Mouse (Mus musculus) layer of hippocampus, postnatal 14 days (tissue): ENCODE results near the gene Iqcc. TPM values are rescaled to one million over a fixed set of nuclear protein-coding genes. Genes with fewer than 3 reads are reported as not detected.

Experiments used
- DNase-seq, 2 experiments: peaks; one replicate each; pipeline ENCODE4 v3.0.0; 2021 to 2022; ENCODE audit warnings: low spot score in 2 of 2, mixed read lengths in 1 of 2
- long read RNA-seq, 2 experiments: library from polyadenylated mRNA; stranded (forward); transcript quantifications; one replicate each; pipeline ENCODE4 v2.0.0; 2021
- total RNA-seq, 2 experiments: library from RNA; stranded (reverse); gene quantifications; 2 replicates each; pipeline ENCODE4 v1.2.3; 2021

The Iqcc gene
- 10 to 100 TPM; 31.3 to 35.7 TPM for total RNA-seq
- long read RNA-seq, experiment 1, partial matches to known transcripts = 1 of 6 reads
- long read RNA-seq, experiment 1, other reads (novel, unspliced or antisense) = 4 of 6 reads
- long read RNA-seq, experiment 2, partial matches to known transcripts = 1 of 21 reads
- long read RNA-seq, experiment 2, other reads (novel, unspliced or antisense) = 14 of 21 reads

DNA sequence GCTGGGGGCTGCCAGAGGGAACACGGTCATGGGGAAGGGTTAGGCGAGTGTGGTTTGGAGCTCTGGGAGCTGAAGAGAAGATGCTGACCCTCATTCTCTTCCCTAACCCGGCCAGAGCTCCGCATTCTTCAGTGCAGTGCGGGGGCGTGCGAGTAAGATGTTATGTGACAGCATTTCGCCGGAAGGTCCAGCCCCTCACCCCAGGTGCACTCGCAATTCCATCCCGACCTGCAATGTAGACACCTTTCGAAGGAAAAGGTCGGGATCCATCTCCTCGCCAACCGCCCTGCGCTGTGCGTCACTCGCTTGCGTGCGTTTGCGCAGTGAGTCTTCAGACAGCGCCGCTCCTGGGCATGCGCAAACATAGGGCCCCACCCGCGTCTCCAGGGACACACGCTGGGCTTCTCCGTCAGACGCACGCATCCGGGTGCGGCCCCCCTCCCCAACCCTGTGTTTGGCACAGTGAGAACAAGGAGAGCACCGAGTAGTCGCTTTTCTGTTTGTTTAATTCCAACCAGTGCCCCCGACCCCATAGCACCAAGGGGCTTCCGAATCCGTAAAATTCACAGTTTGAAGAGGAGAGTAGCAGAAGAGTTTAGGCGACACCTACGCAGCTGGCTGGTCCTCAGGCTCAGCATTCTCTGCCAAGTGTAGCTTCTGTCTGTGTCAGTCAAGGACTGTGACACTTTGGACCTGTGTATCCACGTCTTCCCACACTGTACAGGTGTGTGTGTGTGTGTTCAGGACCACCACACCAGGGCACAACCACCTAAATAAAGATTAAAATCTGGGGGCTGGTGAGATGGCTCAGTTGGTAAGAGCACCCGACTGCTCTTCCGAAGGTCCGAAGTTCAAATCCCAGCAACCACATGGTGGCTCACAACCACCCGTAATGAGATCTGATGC, at the start of gene Iqcc:
TSS of gene Iqcc (minus strand) at position 314 of the 906 bp plus-strand sequence.
- peak; percentile 94 to 97 for DNase-seq

DNA sequence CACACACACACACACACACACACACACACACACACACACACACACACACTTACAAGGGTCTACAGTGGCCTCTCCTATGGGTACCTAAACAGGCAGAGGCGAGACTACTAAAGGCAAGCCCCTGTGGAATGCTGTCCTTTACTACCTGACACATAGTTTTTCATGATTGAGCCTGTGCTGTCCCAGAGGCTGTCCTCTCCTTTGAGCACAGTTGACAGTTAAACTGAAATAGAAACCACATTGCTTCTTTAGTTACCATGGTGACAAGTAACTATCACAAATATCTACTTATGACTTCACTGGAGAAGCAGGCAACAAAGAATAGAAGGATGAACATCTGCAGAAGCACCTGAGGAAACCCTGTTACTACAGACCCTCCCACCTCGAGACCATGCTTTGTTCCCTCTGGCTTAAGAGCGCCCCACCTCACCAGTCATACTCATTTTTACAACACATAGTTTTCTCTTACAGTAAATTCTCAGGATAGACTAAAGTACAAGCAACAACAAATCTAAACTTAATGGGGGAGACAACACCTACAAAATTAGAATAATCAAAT, 43.4 kb upstream of the Iqcc start:
- DNase-seq = no peak

DNA sequence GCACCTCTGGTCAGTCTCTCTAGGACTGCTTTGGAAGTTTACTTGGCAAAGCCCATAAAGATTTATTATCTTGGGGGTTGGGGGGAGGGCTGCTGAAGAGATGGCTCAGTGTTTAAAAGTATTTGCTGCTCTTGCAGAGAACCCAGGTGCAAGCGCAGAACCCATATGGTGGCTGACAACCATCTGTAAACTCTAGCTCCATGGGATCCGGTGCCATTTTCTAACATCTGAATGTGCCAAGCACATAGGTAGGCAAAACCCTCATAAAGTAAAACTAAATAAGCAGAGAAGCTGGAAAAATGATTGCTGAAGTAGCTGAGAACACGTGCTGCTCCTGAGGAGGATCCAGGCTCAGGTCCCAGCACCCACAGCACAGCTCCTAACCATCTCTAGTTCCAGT, 42.7 kb upstream of the Iqcc start:
- DNase-seq = no peak

DNA sequence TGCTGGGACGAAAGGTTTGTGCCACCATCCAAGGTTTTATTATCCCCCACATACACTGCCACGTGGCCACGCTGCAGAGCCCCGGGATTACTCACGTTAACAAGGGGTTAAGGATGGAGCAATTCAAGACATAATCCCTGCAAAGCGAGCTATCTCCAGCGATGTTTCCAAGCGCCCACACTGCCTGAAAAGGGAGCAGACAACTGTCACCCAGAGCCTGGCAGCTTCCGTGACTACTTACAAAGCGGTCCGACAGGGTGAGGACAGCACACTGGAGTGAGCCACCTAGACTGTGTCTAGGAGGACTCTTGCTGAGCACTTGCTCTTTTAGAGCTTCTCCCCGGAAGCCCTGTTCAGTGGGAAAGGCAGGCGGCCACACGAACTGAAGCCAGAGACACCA, 35.9 kb upstream of the Iqcc start:
- DNase-seq = no peak

DNA sequence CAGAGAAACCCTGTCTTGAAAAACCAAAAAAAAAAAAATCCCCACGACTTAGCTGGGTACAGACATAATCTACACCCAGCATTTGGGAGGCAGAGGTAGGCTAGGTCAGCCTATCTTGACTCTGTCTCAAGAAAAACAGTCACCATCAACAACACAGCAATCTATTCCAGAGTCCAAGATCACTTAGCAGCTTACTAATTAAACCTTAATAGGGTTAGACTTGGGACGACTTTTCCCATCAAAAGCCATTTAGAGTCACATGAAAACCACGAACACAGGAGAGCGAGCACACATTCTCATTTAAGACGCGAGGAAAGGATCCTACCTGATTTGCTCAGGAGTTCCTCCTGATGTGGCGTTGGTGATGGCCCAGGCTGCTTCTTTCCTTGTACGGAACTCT, 31.5 kb upstream of the Iqcc start:
- no peak for DNase-seq

DNA sequence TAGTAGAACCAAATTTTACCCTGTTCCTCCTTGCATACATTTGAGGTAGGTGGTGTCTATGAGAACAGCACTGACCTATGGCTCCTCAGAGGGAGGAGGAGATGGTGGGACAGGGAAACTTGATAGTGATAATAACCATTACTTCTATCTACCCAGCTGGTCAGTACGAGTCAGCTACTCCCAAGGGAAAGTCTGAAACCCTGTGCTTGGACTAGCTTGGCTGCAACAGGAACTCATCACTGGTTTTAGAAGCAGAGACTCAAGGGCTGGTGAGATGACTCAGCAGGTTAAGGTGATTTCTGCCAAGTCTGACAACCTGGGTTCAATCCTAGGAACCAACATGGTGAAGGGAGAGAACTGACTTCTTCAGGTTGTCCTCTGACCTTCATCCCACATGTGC, 29.8 kb upstream of the Iqcc start:
- DNase-seq = no peak

DNA sequence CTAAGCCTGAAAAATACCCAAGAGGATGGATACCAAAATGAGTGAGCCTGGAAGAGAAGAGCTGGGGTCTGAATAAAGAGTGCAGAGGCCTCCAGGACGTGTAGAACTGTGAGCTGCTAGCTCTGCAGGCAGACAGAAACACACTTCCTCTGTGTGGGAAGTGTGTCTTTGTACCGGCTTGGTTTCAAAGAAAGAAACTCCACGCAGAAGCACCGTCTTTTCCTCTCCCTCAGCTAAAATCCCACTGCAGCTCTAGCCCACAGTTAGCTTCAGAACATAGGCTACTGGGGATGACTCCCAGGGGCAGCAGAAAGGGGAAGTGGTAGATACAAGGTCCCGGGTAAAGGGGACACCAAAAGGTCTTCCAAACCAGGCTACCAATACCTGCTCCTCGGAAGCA, 26.3 kb upstream of the Iqcc start:
- DNase-seq = no peak

DNA sequence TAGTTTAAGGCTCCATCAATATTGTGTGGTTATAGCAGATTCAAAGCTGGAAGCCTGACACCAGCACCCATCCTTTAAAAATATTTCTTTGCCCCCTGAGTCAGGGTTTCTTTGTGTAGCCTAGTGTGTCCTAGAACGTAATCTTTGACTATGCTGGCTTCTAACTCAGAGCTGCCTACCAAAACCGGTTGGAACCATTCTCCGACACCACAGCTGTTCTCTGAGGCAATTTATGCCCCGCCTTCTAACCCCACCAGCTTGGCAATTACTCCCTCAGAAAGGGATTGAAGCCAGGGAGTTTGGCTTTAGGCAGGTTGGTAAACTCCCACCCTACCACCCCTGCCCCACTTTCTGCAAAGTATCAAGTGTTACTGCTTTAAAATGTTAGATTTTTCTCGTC, 22.9 kb upstream of the Iqcc start:
- DNase-seq = no peak

DNA sequence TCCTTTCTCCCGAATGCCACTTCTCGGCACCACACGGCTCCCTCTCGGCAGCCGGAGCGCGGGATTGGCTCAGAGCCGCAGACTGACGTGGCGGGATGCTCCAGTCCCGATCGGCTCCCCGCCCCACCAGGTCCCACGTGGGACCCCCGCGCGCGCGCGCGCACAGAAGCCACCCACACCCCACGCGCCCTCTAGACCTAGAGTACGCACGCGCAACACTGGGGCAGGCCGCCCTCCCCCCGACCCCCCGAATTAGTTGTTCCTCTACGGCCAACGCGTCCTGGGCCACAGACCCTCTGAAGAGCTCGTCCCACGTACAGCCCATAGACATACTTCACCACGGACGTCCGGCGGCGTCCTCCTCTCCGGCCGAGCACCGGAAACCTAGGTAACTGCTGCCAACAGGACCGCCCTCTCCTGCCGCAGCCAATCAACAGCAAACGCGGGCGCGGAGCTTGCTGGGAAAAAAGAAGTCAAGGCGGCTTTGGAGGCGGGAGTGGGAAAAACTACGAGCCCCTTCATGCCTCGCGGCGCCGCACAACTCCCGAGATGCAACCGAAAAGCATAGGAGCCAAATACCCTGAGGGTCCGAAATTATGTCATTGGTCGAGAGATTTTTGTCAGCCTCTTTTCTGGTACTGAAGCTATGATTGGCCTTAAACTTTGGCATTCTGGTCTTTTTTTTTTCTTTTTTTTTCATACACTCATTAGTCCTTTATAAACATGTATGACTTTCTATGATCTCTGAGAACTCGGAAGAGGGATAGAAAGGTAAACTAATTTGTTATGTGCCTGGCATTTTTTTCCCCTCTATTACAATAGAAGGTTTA, 22.0 kb upstream of the Iqcc start, which contains the start of gene Txlna:
TSS of gene Txlna (minus strand) at position 428 of the 830 bp plus-strand sequence.
- DNase-seq = peak; percentile 96 to 98

DNA sequence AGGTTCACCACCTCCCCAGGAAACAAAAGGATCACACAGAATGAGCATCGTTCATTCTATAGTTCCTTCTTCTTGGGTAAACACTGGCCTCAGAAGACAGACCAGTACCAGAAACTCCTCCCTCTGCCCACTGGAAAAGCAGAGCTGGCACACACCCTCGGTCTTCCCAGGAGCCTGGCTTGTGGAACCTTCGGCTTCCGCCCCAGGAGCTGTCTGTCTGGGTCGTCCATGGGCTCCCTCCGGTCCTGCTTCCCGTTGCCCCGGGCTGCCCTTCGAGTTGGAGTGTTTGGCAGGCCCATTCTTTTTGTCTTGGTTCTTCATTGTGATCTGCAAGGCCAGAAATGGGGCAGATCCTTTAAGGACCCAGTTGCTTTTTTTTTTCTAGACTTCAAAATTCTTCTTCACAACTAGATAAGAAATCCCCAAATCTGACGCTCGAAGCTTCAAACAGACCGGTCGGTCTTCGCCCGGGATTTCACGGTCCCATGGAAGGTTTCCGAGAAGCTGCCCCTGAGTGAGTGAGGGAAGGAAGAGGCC, 21.3 kb upstream of the Iqcc start:
- peak in 1 of 2 experiments; percentile 47 for DNase-seq

DNA sequence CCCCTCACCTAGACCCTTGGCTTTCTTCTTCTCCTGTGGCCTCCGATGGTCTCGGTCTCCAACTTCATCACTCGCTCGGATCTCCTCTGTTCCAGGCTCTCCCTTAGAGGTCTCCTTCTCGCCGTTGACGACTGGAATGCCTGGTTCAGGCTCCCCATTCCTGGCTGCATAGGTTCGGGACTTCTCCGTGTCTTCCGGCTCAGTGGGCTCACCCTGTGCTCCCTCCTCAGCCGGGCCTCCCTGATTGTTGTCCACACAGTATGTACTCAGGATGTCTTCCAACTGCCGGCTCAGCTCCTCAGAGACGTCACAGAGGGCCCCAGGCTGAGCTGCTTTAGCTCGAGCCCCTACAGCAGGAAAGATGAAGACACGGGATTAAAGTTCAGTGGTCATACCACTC, 20.3 kb upstream of the Iqcc start:
- DNase-seq = no peak

DNA sequence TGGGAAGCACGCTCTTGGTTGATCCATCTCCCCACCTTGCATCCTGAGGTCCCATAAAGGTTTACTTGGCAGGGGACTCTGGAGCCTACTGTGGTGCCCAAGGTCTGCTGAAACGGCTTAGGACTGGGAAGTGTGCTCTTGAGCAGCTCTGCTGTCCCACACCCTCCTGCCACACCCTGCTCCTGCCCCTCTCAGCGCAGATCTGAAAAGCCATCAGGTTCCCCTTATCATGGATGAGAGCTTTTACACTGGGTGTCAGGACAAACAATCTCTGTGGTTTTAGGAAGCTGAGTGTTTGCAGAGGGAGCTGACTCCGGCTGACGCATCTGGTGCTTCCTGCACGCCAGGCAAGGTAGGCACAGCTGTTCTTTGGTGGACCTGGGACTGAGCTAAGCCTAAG, 15.0 kb upstream of the Iqcc start:
- DNase-seq = no peak

DNA sequence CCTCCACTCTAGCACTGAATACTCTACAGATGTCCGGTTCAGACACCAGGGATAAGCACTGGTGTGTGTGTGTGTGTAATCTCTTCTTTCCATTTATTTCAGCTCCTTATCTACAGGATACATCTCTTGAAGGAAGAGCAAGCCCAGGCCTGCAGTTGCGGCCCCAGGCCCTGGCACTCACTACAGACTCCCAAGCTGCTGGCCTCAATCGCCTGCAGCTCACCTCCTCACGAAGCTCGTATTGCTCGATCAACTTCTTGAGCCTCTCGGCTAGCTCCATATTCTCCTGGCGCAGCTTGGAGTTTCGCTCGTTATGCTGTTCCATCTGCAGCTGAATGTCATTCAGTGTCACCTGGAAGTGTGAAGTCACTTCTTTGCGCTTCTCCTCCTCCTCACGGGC, 13.0 kb upstream of the Iqcc start:
- DNase-seq = no peak

DNA sequence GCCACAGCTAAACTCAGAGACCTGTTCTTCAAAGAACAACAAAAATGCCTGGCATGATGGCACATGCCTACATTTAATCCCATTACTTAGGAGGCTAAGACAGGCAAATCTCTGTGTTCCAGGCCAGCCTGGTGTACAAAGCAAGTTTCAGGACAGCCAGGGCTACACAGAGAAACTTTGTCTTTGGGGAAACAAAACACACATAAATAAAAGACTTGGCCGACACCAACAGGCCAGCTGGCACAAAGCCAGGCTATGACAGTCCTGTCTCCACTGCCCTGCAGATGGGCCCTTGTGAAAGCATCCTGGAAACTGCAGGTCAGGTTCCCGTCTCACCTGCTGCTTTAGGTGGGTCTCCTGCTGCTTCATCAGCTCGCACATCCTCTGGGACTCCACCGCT, 12.0 kb upstream of the Iqcc start:
- no peak for DNase-seq

DNA sequence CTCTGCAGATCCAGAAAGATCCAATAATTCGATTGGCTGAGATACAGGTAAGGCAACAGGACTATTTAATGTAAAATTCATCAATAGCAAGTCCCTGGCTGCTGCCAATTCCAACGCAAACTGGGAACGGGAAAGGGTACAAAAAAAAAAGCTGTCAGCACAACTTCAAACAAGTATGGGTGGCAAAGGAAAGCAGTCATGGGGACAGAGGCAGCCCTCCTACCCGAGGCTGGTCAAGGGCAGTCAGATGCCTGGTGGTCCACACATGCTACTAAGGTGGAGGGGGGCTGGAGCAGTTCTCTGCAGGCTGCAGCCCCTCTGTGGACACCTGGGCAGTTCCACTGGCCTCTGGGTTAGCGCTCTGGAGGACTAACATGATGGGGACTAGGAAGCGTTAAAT, 7.1 kb upstream of the Iqcc start:
- no peak for DNase-seq

DNA sequence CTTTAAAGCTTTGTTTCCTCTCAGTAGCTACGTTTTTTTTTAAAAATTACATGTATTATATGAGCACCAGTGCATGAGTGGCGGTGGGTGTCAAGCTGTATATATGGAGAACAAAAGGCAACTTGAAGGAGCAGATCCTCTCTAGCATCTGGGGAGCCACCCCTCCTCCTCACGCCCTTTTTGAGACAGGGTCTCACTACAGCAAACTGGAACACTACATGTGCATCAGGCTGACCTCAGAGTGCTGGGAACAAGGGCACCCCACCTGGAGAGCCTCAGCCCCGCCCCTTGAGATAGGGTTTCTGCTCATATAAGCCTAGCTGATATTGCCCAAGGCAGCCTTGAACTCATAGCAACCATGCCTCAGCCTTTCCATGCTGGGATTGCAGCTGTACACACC, 6.6 kb upstream of the Iqcc start:
- DNase-seq = no peak

DNA sequence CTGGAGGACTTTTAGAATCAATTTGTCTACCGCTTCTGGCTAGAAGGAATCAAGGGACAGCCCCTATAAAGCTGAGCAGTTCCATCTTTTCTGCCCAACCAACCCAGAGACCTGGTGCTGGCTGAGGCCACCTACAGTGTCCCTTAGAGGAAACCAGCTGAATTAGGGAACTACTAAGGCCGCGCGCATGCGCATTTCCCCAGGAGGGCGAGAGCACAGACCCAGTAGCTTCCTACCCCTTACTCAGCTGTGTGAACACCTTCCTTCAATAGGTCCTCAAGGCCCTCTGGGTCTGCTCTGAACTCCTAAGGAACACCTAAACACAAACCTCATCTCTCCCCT, 6.1 kb upstream of the Iqcc start:
- DNase-seq = peak; percentile 60 to 74

DNA sequence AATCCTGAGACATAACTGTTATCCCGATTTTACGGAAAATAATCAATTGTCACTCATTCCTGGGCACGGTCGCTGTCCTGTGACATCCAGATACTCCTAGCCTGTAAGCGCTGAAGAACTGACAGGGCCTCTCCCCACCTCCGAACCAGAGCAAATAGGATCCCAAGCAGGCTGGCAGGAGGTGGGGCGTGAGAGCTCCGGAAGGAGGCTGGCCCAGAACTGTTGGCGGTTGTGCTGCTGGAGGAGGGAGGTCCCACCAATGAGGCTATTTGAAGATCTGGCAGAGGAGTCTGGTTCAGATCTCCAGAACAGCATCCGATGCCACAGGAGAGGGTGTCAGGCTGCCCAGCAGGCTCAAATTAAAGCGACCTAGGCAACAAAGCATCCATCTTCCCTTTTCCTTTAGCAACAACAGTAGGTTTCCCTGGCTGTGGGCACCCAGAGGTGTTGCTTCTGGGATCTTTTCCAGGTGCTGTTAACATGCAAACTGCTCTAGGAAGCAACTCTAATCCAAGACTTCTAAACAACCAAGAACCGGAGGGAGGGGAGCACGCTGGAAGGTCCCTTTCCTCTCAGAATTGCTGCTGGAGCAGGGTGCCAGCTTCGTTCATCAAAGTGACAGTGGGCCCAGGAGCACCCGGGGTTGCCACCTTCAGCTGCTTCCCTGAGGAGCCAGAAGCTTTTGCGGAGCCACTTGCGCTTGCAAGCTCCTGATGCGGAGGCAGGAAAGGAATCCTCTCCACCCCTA, 5.6 kb upstream of the Iqcc start:
- peak; percentile 86 to 94 for DNase-seq

DNA sequence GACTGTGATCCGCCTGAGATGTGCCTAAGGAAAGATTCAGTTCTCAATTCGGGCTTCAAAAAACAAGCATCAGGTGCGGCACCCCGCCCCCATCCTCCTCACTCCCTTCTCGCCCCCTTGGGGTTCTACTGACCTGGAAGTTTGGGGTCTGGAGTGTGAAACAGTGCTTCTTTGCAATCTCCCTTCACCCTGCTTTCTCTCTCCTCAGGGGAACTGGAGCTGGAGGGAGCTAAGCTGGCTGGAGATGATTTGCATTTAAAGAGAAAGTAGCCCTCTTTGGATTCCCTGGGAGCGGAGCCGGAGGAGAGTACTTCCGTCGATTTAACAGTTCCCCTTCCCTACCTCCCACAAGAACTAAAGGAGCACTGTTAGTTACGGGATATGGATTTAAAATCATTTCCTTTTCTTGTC, 4.8 kb upstream of the Iqcc start, which contains the start of gene Ccdc28b:
TSS of gene Ccdc28b (minus strand) at position 267 of the 411 bp plus-strand sequence.
- DNase-seq = peak; percentile 70 to 75

DNA sequence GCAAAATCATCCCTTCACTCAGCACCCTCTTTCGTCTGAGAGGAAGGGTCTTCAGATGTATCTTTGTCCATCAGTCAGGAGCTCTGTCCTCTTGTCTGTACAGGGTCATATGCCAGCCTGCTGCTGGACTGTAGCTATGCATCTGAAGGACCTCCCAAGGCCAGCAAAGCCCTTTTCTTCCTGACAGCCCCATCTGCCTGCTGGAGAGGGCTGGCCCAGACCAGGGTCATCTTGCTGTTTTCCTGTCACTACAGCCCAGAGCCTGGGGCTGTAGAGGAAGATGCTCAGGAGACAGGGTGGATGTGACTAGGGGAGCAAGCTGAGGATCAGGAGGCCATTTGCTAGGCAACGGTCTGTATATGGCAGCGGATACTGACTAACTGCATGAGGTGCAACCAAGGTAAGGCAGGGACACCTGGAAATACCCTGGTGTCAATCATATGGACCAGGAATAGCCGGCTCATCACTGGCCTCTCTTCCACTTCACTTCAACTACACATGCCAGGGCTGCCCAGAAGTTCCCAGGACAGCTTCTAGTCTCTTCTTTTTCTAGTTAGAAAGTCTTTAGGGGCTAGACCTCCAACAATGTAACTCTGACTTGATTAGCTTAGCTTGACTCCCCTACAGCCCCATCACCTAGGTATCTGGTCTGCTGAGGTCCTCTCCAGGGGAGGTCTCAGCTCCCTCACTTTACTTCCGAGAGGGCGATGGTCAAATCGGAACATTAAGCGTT, 4.1 kb upstream of the Iqcc start:
- no peak for DNase-seq
